Mouse (Mus musculus) adrenal gland, postnatal 36 days (tissue): Measurements from ENCODE around the gene Slc1a1. TPM values are rescaled to one million over a fixed set of nuclear protein-coding genes. Genes with fewer than 3 reads are reported as not detected.

ENCODE experiments used
- DNase-seq, 2 experiments: peaks; one replicate each; pipeline ENCODE4 v3.0.0; 2021; ENCODE audit warnings: mixed read lengths in 1 of 2
- total RNA-seq, 2 experiments: library from RNA; stranded (reverse); gene quantifications; 2 replicates each; pipeline ENCODE4 v1.2.3; 2021

Gene Slc1a1
- total RNA-seq, 2 experiments from 2014 or later = 0.79 to 1.5 TPM

DNA sequence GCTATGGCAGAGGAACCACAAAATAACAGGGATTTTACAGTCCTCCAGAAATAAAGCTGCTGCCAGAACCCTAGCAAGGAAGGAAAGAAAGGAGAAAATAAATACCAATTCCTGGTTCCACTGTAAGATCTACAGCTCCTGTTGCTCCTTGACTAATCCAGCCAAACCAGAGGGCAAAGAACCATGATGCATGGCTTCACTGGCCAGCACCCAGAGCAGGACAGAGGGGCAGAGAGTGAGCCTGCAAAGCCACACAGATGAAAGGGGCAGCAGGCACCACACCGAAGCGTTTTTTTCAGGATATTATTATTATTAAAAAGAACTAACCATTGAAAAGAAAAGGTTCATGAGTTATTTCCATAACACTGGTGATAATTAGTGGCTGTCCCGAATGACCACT, 17.2 kb downstream of the Slc1a1 start:
- no peak for DNase-seq

DNA sequence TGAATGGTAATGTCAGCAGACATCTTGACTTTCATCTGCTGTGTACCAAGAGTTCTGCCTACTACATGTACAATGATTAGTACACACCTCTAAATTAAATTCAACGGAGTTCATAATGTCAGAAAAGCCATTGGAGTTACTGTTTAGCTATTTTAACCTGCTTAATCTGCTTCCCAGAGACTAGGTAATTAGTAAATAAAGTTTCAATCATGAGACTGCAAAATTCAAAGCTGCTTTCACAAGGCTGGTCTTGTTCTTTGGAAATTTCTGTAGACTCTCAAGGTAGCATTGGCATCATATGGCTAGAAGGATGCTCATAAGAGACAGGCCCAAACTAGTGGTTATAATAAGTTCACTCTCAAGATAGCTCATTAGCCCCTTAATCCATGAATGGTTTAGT, 20.0 kb downstream of the Slc1a1 start:
- no peak for DNase-seq

DNA sequence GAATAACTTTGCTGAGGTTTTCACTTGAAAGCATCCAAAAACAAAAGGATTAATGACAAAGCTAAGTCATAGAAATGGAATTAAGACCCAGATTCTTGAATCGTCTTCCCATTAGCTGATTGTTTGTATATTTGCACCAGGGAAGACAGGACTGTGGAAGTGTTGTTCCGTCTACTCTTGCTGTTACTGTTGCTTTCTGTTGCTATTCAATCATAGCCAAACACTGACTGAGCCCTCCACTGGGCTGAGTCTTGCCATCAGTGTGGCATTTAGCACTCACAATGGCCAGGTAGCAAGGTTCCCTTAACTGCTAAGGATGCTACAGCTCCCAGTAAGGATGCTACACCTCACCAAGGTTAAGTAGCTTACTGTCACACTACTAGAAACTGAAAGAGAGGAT, 25.4 kb downstream of the Slc1a1 start:
- DNase-seq = no peak

DNA sequence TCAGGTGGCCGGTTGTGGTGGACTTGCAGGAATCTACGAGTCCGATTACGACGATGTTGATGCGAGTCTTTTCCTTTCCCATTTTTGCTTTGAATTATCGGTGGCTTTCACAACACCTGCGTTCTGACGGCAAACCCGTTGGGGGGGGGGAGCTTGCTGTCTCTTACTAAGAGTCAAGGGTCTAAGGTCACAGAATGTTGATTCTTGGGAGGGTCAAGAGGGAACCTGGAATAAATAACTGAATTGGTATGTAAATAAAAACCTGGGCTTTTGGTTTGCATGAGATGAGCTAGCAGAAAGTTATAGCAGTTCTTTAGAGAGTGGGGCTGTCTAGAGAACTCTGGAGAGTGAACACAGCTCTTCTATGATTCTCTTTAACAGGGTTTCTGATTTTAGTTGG, 28.8 kb downstream of the Slc1a1 start:
- DNase-seq = no peak

DNA sequence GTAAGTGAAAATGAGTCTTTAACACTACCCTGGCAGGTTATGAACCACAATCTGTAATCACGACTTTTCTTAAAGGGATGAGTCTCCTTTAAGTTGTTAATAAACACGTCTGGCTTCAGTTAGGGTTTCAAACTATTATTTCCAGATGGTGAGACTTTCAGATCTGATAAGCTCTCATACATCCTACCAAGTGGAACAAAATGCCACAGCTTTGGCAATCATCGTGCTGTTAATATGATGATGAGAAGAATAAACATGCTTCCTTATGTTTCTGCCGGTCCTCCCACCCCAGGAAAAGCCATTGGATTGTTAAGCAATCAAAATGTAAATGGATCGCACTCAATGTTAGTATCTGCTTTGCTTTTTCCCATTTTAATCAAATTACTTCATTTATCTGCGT, 30.1 kb downstream of the Slc1a1 start:
- no peak for DNase-seq

DNA sequence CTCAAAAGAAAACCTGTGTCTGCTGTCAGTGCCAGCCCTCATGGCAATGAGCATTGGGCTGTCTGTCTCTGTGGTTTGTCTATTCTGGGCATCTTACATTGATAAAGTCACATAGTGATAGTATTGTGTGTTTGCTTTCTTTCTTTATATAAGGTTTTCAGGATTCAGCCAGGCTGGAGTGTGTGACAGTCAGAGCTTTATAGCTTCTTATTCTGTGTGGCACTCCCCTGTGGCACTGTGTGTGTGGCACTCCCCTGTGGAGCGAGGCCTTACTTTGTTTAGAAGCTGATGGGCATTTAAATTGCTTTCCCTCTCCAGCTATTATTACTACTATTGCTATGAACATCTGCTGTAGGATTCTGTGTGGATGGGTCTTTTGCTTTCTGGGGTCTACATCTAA, 30.7 kb downstream of the Slc1a1 start:
- no peak for DNase-seq

DNA sequence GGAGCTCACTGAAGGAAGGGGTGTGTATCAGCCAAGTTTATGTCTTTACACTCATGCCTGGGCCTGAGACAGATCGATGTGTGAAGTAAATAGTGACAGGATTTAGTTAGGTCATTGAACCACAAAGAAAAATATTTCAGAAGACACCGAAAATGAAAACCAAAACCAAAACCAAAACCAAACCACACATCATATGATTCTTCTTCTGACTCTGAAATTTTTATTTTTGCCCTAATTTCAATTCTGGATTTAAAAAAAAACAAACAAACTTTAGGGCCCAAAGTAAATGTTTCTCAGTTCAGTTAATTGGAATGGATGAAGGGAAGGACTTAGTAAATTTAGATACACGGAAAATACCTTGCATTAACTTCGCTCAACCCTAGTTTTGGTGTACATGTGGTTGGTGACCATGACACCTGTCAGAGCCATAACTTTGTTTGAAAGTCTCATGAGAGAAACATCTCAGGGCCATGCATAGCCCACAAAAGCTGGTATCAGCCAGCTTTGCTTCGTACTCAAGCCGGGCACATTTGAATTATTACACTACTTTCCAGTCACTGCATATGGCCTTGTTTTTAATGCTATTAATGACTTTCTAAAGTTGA, 34.5 kb downstream of the Slc1a1 start:
- no peak for DNase-seq

DNA sequence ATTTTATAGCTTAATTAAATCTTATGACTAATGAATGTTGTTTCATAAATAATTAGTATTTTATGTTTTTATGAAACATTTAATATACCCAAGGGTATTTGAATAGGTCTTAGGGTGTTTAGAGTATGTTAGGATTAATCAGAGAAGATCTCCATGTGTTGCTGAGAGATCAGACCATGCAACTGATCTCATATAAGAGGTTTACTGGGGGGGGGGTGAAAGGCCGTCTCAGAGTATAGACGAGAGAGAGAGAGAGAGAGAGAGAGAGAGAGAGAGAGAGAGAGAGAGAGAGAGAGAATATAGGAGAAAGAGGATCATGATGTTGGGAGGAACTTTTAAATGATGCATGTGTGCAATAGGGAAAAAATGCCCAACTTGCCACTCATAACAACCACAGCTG, 35.5 kb downstream of the Slc1a1 start:
- no peak for DNase-seq

DNA sequence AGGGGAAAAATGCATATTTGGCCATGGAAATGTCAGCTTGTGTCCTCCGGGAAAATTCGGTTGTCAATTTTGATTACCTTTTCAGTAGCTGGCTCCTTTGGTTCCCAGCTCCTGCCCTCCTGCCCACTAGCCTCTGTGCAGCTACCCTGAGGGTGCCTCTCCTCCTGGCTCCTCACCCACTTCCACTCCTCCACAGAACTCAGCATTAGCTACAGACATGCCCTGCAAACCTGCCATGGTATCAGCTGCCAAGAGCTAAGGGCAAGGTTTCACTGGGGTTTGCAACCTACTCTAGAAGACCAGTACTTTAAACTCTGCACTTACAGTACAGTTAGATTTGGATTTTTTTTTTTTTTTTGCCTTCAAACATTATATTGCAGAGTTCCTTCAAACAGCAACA, 44.6 kb downstream of the Slc1a1 start:
- no peak for DNase-seq

DNA sequence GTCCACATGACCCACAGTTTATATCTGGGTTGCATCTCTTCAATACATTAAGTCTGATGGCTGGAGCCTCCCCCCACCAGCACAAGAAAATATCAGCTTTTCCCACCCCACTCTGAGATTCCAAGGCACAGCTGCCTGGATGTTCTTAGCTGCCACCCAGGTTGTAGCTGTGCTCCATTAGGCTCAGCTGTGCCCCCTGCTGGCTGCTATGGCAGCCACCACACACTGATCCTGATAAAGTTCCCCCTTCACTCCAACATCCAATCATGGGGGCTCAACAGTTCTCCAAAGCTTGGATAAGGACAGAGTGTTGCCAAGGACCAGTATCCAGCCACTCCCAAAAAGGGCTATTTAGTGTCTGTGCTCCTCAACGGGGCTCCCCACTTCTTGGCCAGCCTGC, 48.3 kb downstream of the Slc1a1 start:
- peak; percentile 49 to 68 for DNase-seq

DNA sequence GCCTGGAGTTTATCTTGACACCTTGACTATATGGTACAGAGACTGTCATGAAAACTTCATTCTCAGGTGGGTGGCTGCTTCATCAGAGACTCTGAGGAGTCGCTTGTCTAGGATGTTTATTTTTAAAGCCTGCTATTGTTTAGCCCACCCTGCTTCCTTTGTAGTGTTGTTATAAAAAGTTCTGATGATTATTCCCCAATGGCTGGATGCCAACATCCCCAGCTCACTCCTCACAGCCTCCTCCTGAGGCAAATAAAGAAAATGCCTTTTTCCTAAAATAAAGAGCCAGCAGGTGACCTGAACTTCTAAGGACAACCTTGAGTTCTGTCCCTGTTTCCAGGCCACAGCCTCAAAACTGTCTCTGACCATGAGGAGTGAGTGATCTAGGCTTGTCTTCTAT, 53.6 kb downstream of the Slc1a1 start:
- DNase-seq = no peak

DNA sequence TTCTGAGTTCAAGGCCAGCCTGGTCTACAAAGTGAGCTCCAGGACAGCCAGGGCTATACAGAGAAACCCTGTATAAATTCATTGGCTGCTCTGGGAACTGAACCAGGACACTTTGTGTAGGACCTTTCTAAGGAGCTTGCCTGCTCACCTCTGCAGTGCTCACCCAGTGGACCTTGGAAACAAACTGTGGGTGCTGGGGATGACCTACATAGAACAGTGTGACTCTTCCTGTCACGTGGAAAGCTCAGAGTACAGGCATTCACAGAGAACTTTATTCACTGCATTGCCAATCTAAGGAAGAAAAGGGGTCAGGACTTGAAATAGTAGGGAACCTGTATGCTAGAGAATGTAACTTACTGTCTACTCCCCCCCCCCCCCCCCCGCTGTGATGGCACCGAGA, 54.4 kb downstream of the Slc1a1 start:
- DNase-seq = no peak

DNA sequence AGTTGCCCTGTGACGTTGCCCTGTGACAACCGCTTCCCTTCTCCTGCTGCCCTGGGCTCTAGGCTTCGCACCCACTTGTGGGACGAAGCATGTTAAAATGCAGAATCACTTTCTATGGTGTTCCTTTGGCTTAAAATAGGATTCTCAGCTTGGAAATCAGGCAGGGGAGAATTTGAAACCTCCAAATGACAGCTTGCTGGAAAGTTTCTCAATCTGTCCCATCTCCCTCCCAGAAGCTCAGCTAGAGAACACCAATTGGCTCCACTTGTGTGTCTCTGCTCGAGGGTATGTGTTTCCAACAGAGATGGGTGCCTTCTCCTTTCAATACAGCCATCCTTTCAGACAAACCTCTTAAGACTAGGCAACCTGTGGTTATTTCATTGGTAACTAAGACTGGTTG, 56.4 kb downstream of the Slc1a1 start:
- no peak for DNase-seq

DNA sequence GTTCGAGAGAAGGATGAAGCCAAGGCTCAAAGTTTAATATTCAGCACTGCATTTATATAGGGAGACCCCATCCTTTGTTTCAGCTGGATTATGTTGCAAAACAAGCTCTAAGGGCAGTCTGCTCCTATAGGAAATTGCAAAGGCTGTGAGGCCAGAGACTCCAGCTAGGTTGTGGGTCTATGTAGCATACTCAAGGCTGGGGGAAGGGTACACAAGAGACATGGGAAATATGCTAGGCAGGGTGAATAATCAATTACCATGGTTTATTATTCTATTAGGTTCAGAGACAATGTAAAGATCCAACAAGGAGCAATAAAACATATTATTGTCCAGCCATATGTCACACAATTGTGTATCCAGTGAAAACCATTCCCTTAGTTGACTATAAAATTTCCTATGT, 57.0 kb downstream of the Slc1a1 start:
- no peak for DNase-seq

DNA sequence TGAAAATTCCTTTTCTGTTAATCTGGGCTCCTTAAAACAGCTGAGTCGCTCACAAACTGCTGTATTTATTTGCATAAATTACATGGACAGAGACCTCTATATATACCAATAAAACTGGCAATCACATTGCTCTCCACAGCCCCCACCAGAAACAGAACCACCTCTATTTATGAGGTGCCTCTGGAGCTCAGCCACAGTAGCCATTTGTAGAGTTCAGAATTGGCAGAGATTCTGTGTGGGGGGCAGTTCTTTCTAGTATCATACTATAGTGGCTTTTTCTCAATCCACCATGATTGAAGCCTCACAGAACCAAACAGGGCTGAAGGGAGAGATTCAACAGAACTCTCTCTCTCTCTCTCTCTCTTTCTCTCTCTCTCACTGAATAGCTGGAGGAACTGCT, 61.8 kb downstream of the Slc1a1 start:
- DNase-seq = no peak

DNA sequence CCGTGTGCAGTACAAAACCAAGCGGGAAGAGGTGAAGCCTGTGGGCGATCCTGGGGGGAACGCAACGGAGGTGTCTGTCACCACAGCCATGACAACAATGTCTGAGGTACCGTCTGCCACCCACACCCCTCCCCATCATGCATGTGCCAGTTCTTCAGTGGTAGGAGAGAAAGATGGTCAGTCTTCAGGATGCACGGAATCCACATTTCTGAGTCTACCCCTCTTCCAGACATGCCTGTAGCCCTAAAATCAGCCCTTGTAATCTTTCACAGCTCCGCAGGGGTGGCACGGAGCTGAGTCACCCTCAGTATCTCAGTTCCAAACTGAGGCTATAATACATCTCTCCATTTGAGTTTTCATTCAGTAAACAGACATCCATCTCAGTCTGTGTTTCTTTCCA, 62.6 kb downstream of the Slc1a1 start:
- no peak for DNase-seq

DNA sequence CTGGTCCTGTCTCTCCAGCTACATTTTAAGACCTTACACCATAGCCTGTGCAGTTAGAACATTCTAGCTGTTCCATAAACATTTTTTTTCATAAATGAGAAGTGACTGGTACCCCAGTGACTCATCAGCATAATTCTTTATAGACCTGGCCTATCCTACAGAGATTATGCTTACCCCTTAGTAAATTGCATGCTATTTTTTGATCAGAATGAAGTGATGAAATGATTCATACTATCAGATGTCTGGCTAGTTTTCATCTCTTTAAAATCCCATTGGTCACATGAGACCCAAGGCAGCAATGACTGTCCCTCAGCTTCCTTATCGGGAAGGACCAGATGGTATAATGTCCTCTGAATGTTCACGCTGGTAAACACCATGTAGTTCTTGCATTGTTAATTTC, 65.9 kb downstream of the Slc1a1 start:
- no peak for DNase-seq

DNA sequence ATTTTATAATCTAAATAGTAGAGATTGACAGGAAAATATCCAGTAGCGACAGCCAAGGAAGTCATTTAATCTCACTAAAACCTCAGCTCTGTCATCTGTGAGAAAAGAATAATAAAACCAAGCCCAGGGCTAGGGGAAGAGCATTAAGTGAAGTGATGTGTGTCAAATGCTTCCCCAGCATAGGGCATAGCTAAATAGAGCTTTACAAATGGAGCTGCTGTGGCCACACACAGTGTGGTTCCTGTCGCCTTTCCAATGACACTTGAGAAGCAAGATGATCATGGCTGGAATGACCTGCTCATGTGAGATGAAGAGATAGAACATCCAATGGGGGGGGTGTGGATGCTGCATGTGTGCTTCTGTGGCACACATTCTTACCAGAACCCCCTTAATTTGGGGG, 67.3 kb downstream of the Slc1a1 start:
- no peak for DNase-seq

DNA sequence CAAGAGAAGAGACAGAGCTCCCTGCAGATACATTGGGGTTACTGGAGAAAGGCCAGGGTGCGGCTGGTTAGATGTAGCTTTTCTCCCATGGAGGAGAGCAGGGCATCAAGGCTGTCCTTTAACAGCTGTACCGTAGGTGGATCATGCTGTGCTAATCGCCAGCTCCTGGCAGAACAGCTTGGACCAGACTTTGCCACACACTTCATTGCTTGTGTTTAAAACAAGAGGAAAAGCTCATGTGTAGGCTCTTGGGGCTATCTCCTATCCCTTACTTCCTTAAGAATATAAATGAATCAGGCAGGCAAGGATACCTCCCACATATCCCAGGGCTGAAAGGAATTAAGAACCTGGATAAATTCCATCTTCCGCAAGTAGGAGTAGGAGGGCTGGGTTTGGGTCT, 68.0 kb downstream of the Slc1a1 start:
- no peak for DNase-seq

DNA sequence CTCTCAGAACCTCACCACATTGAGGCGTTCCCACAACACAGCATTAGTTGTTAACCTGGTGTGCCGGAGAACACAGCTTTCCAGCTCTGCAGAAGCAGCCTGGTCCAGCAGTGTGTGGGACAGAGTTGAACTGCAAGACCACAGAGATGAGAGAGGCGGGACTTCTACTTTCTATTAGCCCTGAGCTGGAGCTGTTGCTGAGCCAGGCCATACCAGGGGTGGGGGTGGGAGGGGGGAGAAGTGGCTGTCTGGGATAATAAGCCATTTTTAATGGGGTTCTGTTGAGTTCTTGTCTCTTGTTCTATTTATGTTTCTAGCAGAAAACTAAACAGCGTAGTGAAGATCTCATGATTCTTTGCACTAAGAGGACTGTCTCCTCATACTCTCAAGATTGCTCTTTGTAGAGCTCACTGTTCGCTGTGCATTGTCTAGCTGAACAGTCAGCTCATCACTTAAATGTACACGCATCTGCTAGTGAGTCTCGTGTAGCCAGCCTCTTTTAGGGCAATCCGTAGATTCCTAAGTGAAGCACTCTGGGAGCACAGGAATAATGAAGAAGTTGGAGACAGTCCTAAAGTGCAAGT, 68.8 kb downstream of the Slc1a1 start:
- no peak for DNase-seq

DNA sequence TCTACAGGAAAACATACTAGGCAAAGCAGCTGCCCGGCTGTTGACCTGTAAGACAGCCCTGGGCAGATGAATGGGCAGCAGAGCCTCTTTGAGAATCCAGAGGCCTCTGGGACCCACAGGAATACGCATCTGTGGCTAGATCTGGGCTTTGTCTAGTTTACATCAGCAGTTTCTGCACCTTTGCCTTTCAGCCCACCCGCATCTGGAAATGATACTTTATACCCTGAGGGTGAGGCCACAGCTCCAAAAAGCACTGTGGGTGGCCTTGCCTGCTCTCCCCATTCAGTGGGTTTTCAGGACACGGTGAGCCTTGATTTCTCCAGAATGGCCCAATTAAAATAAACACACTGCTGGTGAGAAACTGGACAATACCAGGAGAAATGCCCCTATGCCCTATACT, 73.3 kb downstream of the Slc1a1 start:
- DNase-seq = no peak

DNA sequence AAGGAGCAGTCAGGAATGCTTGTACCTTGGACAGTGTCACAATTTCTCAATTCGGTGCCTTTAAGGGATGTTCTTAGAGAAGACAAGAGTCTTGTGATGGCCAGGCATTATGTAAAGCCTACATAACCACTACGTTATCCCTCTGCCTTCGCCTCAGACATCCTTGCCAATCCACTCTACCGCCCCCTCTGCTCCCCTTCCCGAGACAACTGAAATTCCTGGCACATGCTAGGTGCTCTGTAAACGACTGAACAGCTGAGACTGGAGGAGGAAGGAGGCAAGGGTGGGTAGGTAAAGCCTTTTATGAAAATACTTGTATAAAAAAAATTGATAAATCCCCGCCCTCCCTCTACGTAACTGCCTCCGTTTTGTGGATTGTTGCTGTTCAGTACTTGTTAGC, 73.8 kb downstream of the Slc1a1 start:
- no peak for DNase-seq

DNA sequence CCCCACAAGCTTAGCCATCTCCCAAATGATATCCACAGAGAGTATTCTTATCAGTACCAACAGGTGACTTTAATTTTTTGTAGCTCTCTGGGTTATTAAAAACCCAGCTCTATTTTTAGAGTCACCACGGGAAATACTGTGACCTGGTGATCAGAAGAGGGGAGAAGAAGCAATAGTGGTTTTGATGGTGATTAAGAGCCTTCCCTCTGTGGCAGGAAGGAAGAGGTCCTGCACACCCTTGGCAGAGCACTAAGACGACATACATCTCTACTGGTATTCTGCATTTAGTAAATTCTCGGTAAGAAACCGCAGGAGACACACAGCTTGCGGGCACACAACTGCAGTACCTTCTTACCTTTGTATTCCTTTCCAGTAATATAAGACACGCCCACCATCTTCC, 79.7 kb downstream of the Slc1a1 start:
- no peak for DNase-seq

DNA sequence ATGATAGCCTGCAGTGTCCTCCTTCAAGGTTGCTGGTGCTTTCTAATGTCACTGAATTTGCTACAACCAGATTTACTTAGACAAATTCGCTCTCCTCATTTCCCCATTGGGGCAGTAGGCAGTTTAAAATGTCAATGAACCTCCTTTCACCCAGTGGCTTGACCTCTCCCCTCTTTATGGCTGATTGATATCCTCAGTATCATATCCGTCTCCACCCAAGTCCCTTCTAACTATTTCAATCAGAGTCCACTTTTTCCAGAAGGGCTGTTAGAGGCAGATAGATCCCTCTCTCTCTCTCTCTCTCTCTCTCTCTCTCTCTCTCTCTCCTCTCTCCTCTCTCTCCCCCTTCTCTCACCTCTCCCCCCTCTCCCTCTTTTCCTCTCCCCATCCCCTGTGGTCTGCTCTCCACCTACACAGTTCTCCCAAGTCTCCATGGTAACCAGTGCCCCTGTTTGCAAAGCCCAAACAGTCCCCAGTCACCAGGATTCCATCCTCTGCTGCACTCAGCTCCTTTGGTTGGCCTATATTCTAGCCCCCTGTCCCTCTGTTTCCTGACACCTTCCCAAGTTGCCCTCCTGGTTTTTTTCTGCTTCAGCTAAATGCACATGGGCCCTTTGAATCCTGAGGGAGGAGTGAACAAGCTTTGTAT, 80.9 kb downstream of the Slc1a1 start:
- no peak for DNase-seq
